Mouse (Mus musculus) adrenal gland, adult 8-10 months (tissue): ENCODE measurements around the gene Gm10972. TPM values are rescaled to one million over a fixed set of nuclear protein-coding genes. Genes with fewer than 3 reads are reported as not detected.
"Not testable (repeated sequence)": the region's sequence is repeated elsewhere in the genome, so short reads cannot be mapped to it uniquely, and the experiment has no call there.

ENCODE experiments used
- DNase-seq: peaks from one replicate; pipeline ENCODE4 v3.0.0; 2022
- total RNA-seq, 4 experiments: library from RNA; stranded (reverse); gene quantifications; 2 replicates each; pipeline ENCODE4 v1.2.4; 2022

Gene Gm10972
- total RNA-seq, 4 experiments from 2014 or later = not detected

DNA sequence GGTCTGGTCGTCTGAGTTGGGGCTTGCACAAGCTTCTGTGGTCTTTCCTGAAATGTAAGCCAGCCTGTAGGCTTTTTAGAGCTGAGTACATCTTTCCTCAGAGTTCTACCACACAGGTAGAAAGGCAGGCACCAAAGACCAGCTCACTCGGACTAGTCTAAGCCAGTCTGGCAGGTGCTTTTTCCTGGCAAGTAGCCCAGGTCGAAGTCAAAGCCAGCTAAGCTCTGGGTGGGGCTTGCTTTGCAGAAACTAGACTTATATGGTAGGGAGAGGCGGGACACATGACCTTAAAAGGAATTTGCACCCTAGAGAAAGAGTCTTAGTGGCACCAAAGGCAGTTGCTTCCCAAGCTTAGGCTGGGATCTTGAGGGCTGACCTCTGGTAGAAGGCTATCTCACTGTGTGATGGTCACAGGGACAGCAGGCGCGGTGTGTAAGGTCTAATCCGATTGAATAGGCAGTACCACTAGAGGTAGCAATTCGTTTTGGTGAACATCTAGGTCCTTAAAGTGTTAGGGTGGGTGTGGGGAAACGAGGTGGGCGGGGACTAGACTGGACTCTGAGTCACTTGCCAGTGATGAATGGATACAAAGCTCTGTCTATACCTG is 16.3 kb downstream of the Gm10972 start:
- not testable (repeated sequence) for DNase-seq

- not testable (repeated sequence) for DNase-seq
Observed at GRCm38 (mm10) chr3:94660841-94661240, 17.9 kb downstream of the Gm10972 start.

GRCm38 (mm10) chr3:94665060-94665802 is 22.3 kb downstream of the Gm10972 start:
- not testable (repeated sequence) for DNase-seq

DNA sequence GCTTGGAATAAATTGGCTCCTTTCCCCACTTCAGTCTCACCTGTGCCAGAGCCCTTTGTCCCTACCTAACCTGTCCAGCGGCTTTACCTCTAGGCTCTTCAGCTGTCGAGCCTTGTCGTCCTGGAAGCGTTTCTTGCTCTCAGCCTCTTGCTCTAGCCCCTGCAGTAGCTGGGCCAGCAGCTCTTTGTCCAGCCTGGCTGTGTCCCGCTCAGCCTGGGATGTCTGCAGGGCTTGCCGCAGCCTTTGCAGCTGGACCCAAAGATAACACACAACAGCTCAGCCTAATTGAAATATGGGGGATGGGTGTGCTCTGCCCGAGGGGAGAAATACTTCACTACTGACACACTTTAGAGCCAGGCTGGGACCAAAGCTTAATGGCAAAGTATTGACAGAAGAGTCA is 23.0 kb downstream of the Gm10972 start:
- not testable (repeated sequence) for DNase-seq

DNA sequence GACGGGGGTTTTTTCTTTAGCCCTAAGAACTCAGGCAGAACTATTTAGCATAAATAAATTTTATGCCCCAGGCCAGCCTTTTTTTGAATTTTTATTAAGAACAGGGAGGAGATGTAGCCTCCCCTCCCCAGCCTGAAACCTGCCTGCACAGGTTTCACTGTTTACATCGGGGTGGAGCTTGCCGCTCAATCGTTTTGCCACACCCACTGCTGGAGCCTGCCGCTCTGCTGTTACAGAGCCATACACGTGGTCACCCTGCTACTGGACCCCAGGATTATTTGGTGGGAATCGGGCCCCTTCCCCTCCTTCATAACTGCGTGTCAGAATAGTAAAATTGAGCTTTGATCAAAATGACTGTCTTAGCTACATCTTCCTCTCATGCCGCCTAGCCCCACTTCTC is 32.2 kb downstream of the Gm10972 start:
- DNase-seq = not testable (repeated sequence)

DNA sequence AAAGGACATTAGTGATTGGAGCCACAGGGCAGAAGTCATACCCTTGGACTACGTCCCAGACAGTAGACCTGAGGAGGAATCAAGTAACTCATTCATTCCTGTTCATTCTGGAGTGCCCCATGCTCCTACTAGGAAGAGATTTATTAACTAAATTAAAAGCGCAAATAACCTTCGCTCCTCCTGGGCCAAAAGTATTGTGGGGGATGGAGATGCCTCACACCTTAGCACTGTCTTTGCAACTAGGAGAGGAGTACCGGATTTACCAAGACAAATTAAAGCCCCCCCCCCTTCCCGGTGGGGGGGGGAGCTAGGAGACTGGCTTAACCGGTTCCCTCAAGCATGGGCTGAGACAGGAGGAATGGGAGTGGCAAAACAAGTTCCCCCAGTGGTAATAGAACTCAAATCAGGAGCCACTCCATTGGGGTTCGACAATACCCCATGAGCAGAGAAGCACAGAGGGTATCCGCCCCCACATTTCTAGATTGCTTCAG is 36.5 kb downstream of the Gm10972 start:
- no peak for DNase-seq

GRCm38 (mm10) chr3:94680032-94680431 is 37.1 kb downstream of the Gm10972 start:
- not testable (repeated sequence) for DNase-seq

- DNase-seq = peak; percentile 26
Observed at GRCm38 (mm10) chr3:94680783-94681182, 37.9 kb downstream of the Gm10972 start.

DNA sequence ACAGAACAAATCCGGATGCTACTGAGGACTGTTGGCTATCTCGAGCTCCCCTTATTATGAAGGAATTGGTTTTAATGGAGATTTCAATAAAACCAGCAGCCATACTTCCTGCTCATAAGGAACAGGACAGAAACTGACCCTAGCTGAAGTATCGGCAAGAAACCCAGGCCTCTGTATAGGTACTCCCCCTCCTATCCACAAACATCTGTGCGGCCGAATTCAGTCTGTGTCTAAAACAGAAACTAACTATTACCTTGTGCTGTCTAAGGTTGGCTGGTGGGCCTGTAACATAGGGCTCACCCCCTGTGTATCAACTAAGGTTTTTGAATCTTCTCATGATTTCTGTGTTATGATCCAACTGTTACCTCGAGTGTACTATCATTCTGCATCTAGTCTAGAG is 40.7 kb downstream of the Gm10972 start:
- DNase-seq = no peak

DNA sequence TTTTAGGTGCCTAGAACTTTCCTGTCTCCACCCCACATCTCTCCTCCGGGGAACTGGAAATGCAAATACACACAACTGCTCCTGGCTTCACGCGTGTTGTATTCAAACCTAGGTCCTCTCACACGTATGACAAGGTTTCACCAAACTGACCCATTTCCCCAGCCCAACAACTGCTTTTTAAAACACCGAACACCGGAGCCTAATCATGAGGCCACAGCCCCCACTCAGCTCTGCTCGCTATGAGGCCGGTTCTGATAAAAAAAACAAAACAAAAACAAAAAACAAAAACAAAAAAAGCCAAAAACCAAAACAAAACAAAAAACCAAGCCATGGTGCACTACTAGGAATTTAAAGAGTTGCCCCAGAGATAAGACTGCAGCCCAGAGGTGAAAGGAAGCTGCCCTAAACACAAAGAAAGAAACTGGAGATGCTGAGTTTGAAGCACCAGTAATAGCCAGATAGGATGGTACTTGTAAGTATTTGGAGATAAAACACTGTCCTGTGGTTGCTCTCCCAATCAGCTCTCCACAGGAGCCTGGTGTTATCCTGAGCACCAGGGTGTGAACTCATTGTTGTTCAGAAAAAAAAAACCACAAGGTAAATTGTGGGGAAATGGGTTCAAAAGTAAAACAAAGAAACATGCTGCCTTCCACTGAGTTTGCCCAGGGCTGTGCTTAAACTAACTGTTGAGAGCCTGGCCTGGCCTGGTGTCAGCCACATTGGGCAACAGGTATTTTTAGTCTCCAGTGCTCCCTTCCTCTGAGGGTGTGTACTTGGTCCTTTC is 43.3 kb downstream of the Gm10972 start:
- DNase-seq = not testable (repeated sequence)

DNA sequence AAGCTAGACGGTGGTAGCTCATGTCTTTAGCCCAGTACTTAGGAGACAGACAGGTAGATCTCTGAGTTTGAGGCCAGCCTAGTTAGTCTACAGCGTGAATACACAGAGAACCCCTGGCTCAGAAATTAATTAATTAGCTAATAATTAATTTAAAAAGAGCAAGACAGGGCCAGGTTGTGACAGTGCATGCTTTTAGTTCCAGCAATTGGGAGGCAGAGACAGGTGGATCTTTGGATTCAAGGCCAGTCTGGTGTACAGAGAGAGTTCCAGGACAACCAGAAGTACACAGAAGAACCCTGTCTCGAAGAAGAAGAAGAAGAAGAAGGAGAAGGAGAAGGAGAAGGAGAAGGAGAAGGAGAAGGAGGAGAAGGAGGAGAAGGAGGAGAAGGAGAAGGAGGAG is 45.8 kb downstream of the Gm10972 start:
- not testable (repeated sequence) for DNase-seq

GRCm38 (mm10) chr3:94689195-94689594 is 46.3 kb downstream of the Gm10972 start:
- DNase-seq = not testable (repeated sequence)

DNA sequence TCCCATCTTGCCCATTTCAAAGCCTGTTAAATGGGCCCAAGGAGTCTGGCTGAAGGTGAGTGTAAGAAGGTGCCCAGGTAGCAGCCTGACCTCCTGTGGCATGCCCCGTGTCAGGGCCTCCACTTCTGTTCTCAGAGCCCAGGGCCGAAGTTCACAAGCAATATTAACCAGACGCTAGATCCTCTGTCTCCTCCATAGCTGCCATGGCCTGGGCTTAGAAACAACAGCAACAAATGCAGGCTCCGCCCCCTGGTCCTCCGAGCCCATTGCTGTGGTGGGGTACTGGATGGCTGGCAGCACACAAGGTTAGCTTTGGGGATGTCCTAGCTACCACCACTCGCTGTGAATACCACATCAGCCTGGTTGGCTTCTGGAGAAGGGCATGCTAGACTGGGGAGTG is 47.2 kb downstream of the Gm10972 start:
- not testable (repeated sequence) for DNase-seq

GRCm38 (mm10) chr3:94690616-94691247 is 47.8 kb downstream of the Gm10972 start:
- DNase-seq = peak; percentile 15

GRCm38 (mm10) chr3:94691694-94692093 is 48.8 kb downstream of the Gm10972 start:
- not testable (repeated sequence) for DNase-seq

Other genes with a start within 250 kb of the Gm10972 start
- 1 to 10 TPM in 1 of 4 experiments, under 1 TPM in 3; 0.31 to 1.3 (median 0.78) TPM for gene Lingo4, start 244.6 kb upstream of the Gm10972 start, total RNA-seq
- gene Tdrkh, start 229.8 kb upstream of the Gm10972 start, total RNA-seq = 10 to 100 TPM in 3 of 4 experiments, 1 to 10 TPM in 1; 10.0 to 22.5 (median 15.9) TPM
- gene Mrpl9, start 199.8 kb upstream of the Gm10972 start, total RNA-seq = 10 to 100 TPM; 69.1 to 73.5 (median 71.4) TPM
- not detected for gene Oaz3, start 199.2 kb upstream of the Gm10972 start, total RNA-seq
- 10 to 100 TPM; 17.7 to 38.7 (median 29.4) TPM for gene Celf3, start 164.8 kb upstream of the Gm10972 start, total RNA-seq
- 1 to 10 TPM; 2.4 to 8.5 (median 3.3) TPM for gene Riiad1, start 162.8 kb upstream of the Gm10972 start, total RNA-seq
- gene Snx27, start 60.4 kb upstream of the Gm10972 start, total RNA-seq = 10 to 100 TPM; 47.4 to 56.8 (median 54.8) TPM
- 10 to 100 TPM; 14.5 to 18.2 (median 16.9) TPM for gene Tuft1, start 15.8 kb downstream of the Gm10972 start, total RNA-seq
- 10 to 100 TPM in 1 of 4 experiments, 1 to 10 TPM in 3; 5.4 to 11.5 (median 6.4) TPM for gene Selenbp2, start 50.4 kb downstream of the Gm10972 start, total RNA-seq
- 1 to 10 TPM in 3 of 4 experiments, under 1 TPM in 1; 0.73 to 3.5 (median 1.5) TPM for gene Cgn, start 143.4 kb downstream of the Gm10972 start, total RNA-seq
- gene Pogz, start 194.5 kb downstream of the Gm10972 start, total RNA-seq = 10 to 100 TPM; 28.7 to 61.2 (median 44.1) TPM
- gene Psmb4, start 243.8 kb downstream of the Gm10972 start, total RNA-seq = 100 to 1,000 TPM; 313 to 362 (median 341) TPM